Mouse (Mus musculus) small intestine, adult 2 months (tissue): ENCODE results near the gene Gnl3l.

Source experiments
- CTCF ChIP-seq: fragments of 200-500 bp; IDR thresholded peaks from 2 replicates; pipeline ENCODE4 v1.5.1; 2012; ENCODE audit warnings: low read depth, mild to moderate bottlenecking, control low read depth, inconsistent platforms, low read length, moderate library complexity, mixed read lengths; ENCODE audit not compliant: insufficient replicate concordance, insufficient read length; ENCODE audit errors: extremely low read depth
- POLR2A ChIP-seq: fragments of 200-500 bp; IDR thresholded peaks from 2 replicates; pipeline ENCODE4 v1.6.1; 2012; ENCODE audit warnings: low read depth, mild to moderate bottlenecking, control low read depth, inconsistent platforms, low read length, moderate library complexity

DNA sequence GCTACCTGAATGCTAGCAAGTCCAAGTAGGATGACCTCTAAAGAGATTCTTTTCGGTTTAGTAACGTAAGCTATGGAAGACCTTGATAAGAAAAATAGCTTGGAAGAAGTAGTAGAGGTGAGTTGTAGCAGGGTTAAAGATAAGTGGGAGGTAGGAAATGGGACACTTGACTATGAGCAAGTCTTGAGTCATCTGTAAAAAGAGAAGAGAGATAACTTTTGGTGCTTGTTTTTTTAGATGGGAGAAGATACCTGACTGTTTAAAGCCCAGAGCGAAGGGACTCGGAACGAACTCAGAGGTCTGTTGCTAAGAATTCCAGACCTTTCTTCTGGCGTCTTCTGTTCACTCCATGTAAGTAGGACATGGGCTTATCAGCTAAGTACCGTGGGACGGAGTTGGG, 28.7 kb upstream of the Gnl3l start, which contains the start of gene Fgd1:
- TF ChIP-seq POLR2A (no peak), CTCF (no peak)
